Mouse (Mus musculus) adrenal gland, adult (tissue): ENCODE results near the gene Aatf.

Experiments used
- DNase-seq, 2 experiments: peaks; one replicate each; pipeline ENCODE4 v3.0.0; 2022 to 2023; ENCODE audit warnings: low spot score in 1 of 2; ENCODE audit not compliant: inconsistent age in 2 of 2

The Aatf gene

DNA sequence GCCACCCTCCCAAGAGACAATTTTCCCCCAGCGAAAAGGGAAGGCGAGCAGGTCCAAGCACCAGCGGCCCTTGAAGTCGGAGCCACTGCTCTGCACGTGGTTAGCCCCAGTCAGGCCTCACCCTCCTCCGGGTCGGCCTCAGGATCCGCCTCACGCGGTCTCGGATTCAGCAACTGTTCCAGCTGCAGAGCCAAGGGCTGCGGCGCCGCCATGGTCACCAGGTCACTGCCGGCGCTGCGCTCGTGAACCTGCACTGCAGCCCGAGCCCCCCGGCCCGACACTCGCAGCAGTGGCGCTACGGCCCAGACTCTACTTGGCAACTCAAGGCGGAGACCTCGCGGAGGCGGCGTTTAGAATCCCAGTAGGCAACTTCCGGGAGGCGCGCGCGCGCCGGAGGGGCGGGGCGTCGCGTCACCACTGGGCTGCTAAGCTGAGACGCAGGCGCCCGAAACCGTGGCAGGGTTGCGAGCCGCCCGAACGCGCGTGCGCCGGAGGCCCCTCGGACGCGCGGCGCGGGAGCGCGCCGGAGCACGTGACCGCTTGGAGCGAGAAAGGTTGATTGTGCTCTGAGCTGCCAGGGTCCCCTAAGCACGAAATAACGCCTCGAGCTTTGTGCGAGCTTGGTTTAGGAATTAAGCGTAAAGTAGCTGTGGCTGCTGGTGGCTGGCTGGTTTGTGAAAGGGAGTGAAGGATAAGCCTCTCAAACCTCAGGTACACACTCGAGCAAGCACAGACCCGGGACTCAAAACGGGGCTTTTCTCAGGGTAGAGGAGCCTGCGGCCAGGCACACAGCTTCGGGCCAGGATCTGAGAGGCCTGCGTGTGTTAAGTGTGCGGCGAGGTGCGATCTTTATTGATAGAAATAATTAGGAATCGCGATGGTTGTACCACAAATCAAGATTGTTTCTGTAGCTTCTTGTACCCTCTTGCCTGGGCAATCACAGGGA lies at the start of gene Aatf:
Gene Aatf (minus strand): TSS at position 352 of the 946 bp plus-strand sequence.
- DNase-seq = peak; percentile 97 to 99

DNA sequence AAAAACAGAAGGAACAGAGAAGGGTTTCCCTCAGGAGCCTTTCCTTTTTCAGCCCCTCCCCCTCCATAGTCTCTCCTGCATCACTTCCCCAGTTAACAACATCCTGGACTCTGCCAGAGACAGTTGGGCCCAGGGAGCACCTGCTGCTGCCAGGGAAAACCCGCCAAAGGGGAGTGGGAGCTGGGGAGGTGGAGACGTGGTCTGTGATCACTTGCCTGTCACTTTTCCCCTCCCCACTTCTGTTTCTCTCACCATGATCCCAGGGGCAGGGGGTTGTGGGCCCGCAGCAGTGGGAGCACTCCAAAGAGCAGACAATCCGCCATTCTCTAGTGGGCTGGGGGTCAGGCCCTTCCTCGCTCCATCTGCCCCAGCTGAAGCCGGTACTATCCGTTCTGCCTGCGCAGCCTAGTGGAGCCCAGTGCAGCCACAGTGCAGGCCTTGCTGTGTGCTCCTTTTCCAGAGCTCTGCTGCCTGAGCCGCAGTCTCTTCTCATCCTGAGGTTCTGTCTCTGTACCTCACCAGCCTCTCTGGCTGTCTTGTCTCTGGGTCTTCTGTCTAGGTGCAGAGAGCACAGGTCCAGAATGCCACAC lies 49.5 kb upstream of the Aatf start:
- no peak for DNase-seq

DNA sequence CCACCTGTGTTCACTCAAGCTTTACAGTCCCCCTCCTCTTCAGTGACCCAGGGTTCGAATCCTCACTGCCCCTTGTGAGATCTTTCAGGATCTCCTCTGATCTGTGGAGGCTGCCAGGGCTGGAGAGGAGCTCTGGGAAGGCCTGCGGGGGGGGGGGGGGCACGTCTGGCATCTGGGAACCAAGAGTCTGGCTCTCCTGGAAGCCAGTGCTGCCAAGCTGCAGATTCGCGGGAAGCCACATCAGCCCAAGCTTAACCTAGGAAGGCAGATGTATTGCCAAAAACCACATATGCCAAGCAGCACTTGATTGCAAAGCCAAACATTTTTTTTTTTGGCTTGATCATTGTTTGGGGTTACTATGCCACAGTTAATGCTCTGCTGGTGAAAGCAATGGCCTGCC lies 48.2 kb upstream of the Aatf start:
- DNase-seq = no peak

DNA sequence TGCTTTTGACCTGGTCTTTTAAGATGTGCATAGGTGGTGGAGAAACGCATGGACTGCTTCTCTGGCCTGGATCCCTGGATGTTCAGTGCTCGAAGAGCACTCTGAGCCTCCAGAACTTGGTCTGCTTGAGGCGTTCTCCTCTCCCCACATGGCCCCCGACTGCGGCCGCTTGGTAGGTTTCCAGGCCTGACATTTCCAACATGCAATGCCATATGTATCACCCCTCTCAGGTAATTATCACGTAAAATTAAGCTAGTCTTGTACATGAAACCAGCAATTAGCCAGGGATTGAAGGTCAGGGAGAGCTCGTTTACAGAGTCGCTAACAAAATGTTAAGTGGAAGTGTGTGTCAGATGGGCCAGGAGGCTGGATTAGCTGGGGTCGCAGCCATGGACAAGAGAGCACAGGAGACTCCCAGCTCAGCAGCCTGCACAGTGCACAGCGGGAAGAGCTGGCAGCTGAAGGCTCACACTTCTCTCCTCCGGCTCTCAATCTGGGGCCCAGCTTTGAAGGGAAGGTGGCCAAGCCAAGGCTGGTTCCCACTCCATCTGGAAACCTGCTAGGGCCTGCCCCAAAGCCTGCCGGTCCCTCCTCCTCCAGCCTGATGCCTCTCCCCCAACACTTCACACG lies 40.6 kb upstream of the Aatf start:
- no peak for DNase-seq

DNA sequence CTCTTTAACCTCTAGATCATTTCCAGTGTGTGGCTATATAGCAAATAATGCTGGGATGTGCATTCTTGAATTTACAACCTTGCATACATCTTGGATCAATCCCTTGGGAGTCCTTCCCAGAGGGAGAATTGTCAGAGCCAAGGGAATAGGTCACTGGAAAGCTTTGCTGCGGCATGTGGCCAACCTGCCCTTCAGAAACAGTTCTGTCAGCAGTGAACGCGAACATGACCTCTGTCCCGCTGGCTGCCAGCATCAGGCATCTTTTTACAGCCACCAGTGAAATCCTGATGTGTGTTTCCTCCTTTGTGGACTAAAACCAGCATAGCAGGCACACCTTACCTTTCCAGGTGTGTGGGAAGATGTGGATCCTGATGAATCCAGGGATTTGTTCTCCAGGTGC lies 38.0 kb upstream of the Aatf start:
- DNase-seq = no peak

DNA sequence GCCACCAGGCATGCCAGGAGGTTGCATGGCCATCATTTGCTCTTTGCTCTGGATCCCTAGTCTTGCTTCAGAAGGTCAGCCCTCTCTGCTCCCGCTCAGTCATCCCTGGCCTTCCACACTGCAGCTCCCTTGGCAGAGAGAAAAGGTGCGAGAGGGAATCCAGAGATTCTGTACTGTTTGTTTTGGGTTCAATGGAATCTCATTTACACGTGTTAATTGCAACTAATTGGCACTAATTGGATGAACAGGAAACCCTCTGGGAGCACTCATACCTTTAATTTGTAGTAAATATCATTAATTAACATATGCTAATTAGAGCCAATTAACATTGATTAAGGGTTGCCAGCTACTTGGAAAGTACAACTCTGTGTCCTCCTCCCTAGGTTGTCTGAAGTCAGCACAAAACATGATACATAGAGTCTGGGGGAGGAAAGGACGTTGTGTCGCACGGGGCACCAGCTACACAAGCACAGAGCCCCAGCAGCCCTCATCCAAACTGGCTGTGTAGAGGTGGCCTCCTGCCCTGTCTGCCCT lies 36.0 kb upstream of the Aatf start:
- no peak for DNase-seq

DNA sequence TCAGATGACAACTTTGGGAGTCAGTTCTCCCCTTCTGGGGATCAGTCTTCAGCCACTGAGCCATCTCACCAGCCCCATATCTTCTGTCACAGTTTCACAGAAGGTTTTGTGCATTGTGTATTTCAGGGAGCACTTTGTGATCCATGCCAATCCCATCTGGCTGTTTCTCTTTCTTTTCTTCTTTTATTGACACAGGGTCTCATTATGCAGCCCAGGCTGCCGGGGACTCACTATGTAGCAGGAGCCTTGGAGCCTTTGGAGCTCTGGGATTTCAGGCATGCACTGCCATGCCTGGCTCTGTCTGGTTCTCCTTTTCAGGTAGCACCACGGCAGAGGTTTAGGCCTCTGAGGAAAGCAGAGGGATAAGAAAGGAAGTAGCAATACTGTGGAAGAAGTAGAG lies 35.0 kb upstream of the Aatf start:
- no peak for DNase-seq

DNA sequence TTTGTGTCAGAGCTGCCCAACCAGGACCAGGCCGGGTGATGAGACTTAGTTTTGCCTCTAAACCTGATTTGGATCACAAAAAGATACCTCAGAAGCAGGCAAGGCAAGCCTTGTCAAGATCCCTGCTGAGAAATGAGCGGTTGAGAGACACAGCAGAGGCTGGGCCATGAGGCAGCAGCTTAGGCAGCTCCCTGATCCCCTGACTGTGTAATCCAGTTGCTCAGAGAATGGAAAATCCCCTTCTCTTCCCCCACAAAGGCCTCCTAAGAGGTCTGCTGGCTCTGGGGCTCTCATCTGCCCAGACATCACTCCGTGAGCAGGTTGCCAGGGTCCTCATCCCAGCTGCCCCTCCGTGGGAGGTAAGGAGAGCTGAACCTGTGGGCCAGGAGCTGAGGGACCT lies 26.7 kb upstream of the Aatf start:
- DNase-seq = no peak

DNA sequence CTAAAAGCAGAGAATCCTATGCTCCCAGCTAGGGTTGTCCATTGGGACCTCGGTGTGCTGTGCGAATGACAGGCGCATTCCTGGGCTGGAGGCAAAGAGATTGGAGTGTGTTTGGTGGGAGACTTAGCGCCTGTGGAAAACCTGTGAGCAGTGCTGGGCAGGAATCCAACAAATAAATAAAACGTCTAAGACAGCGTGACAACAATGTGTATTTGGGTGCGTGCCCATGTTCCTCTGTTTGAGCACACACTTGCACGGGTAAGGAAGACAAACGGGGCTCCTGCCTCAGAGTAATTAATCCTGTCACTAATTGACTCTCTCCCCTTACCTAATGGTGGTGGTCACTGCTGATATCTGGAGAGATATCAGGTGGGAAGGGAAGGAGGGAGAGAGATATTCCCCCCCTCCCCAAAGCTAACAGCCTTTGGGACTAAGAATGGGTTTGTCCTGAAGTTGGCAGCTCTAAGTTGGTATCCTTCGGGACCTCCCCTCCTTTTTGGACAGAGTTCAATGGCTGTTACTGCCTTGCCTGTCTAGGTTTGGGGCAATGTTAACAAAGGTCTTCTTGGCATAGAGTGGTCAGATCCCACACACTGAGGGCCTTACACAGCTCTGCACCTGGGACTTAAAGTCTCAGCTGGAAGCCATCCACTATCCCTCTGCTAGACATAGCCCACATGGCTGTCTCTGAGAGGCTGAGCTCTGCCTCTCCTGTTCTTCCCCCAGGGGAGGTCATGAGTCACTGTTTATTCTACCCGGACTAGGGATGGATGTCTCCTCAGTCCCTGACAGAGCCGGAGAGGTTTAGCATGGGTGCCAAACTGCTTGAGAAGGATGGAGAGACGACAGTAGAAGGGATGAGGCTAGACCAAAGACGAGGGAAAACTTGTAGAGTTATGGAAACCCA lies 16.7 kb upstream of the Aatf start:
- DNase-seq = no peak

DNA sequence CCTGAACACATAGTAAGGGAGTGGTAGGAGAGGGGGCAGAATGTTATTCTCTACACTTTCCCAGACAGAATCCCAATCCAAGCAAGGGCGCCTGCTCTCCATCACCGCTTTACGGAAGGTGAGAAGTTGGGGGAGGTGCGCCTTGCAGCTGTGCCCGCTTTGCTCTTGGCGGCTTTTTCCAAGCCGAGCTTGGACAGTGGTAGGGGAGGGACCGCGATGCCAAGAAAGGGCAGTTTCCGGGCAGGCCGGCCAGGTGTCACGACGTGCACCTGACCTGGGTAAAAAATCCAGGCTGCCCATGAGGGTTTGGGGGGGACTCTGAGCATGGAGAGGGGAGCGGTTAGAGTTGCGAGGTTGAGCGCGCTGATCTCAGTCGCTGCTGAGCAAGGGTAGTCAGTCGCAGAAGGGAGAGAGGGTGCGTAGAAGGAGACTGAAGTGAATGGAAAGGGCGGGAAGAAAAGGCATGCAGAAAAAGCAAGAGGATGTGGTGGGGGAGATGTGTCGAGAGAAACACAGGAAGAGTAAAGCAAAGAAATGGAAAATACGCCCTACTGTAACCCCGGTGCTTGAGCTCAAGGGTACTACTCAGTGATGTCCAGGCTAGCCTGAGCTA lies 15.9 kb upstream of the Aatf start:
- DNase-seq = no peak

DNA sequence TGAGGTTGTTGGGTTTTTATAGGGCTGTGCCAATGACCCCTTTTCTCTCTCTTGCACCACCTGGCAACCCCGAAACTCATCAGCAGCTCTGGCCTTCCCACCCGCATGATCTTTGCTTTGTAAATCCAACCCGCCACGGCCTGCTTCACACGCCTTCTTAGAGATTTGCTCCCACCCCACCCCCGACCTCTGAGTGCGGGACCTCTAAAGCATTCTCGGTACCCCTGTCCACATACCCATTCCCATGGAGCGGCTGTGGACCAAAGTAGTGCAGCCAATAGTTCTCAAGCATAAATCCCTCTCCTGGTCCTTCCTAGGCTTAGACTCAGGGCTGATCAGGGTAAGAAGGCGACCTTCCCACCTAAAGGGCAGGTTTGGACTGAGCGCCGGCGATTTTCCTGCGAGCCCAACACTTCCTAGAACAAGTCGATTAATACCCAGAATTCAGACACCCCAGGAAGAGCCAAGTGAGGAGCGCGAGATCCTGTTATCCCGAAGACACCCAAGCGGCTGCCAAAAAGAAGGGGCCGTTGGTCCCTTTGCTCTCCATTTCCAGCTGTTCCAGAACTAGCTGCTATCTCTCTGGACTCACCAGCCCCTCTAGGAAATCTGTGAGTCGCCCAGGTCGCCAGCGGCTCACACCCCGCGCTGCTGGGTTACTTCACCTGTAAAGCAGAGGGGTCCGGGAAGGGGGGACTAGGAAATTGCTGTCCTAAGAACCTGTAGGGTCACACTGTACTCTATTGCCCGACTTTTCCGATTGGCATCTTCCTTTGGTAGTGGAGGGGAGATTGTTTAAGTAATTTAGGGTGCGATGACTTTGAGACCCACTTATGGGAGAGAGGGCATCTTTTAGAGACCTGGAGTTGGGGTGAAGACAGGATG lies 13.9 kb upstream of the Aatf start:
- no peak for DNase-seq

DNA sequence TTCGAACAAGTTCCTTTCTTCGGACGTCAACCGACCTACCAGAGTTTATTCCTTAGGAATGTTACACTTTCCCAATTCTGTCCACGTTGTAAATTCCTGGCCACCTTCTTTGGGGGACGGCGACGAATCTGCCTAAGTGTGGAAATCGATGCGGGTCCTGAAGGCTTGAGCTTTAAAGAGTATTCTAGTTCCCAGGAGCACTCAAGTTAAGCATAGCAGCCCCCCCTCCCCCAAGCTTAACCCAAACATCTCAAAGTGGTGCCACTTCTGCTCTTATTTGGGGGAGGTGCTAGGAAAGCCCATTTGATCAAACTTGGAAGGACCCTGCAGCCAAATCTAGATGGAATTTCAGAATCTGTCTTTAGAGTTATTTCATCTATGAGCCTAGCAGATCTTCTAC lies 13.1 kb upstream of the Aatf start:
- no peak for DNase-seq

DNA sequence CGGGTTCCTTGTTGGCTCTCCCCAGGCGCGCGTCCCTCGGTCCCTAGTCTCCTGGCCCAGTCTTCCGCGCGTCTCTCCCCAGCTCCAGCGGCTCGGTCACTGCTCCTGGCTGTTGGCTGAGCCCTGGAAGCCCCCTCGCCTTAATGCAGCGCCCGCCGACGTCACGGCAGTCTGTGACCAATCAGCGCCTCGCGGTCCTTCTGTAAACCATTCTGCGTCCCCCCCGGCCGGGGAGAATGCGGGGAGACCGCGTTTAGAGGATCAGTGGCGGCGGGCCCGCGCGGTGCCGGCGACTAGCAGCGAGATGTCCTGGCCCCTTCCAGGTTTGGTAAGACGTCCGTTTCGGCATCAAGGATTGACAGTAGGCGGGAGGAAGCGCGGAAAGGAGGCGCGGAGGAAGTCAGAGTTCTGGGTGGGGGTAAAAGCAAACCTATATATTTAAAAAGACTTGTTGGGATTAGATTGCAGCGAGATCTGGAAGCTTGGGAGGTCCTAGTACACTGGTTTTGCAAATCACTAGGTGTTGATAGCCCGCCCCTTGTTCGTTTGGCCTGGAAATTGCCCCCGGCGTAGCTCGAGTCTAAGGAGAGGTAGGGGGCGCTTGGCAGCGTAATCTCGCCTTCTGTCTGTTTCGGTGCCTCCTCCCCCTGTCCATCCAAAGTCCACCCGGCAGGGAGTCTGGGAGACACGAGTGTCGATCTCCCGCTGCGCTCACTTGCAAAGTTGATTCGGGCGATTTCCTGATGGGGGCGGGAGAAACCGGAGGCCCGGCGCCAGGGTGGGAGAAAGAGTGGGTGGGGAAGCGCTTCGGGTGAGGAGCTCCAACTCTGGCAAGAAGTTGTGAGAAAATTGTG lies 12.3 kb upstream of the Aatf start, which contains the start of gene Lhx1:
Gene Lhx1 (minus strand): TSS at position 115 of the 854 bp plus-strand sequence.
- DNase-seq = peak in 1 of 2 experiments; percentile 60

DNA sequence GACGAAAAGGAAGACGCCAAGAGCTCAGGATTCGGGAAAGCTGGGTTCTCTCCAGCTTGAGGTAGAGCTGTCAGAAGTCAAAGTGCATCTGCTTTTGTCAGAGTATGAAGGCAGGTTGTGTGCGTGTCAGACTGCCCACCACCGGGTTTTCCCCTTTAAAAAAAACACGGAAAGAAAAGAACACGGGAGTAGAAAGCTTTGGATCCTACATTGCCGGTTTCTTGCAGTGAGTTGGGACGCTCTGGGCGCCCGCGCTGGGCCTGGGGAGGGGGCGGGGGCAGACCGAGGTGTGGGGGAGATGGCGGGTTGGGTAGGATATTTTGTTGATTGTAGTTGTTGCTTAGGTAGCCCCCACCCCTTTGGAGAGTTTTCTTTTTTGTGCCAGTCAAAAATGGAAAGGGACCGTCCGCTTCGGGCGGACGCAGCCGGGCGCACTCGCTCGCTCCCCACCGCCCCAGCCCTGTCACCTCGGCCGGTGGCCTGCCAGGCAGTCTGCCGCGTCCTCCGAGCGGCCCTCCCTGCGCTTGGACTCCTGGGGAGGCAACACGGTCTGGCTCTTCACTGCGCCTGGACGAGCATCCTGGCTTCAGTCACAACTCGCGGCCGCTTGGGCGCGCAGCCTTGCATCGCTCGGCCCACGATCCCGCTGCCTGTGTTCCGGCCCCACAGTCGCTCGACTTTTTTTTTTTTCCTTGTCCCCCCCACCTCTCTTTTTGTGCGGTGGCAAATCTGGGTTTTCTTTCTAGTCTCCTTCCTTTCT lies 11.4 kb upstream of the Aatf start:
- DNase-seq = no peak

DNA sequence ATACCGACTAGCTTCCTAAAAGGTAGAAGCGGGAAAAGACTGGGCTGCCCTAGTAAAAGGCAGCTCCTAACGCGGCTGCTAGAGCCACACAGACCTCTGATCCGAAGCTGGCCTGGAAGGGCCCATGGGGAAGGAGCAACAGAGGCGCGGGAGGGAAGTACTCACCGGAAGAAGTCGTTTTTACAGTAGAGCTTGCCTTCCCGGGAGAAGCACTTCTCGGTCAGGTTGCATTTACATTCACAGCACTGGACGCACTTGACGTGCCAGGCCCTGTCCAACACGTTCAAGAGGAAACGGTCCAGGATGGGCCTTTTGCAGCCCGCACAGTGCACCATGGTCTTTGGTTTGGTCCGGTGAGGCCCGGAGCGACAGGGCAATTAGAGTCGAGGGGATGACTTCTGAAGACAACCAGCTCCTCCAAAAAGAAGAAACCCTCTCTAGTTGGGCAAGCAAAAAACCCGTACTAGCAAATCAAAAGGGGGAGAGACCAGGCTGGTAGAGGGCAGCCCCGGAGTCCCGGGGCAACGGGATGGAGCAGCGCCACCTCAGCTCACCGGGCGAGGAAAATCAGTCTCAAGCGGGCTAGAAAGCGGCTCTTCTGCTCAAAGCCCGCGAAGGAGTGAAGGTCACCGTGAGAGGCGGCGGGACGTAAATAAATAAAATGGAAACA lies 10.7 kb upstream of the Aatf start:
- peak in 1 of 2 experiments; percentile 56 for DNase-seq

DNA sequence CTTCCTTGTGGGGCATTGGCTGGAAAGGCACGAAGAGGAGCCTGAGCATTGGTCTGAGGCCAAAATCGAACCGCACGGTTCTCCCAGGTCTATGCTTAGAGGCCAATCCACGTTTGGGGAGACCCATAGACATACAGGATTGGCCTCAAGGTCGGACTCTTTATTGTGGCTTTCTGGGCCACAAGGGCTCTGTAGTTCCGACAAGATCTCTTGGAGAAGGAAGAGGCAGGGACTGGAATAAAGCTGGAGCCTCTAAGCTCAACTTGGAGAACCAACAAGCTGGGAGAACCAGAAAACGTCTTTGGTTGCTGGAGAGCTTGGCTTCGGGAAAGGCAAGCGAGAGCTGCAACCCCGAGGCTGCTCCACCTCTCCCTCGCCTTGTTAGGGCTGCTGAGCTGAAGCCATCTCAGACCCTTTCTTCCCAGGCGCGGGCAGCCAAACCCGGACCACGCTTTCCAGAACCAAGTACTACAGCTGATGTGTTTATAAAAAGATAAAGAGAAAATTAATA lies 10.1 kb upstream of the Aatf start:
- peak in 1 of 2 experiments; percentile 52 for DNase-seq
